Comparison of ENCODE assay signal across 8 mouse cellular contexts in the genomic region with DNA sequence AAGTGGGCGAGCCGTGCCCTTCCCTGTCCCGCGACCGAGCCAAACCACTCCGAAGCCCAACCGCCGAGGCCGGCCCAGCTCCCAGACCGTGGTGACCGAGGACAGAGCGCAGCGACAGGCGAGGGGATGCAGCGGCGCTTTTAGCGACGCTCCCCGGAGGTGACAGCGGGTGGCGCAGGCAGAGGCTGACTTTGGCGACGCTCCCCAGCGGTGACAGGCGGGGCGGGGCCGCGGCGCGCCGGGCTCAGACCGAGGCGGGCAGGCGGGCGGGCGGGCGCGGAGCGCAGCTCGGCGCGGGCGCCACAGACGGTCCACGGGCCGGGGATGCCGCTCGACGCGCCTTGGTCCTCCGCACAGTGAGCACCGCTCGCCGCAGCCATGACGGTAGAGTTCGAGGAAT. TPM values are rescaled to one million over a fixed set of nuclear protein-coding genes. Genes with fewer than 3 reads are reported as not detected.
DNase-seq lines count a peak whose midpoint lies in the region; ATAC-seq and TF ChIP-seq lines count a peak whose summit lies in the region.

No protein-coding gene starts in this region.

- peak overlapping the region; percentile 99 for H3K4me2 ChIP-seq in forebrain, embryonic 13.5 days

- ATAC-seq in cerebellum, adult (ENCODE audit: insufficient number of reproducible peaks, low FRiP score, low TSS enrichment), result peak; percentile 57; the same call in 1 of the 2 replicates
- peak; percentile 93 for ATAC-seq in forebrain, embryonic 13.5 days

- peak; percentile 91 for DNase-seq in MEL (ENCODE audit: low read depth, low spot score)
- peak; percentile 86 to 88 for DNase-seq in heart, postnatal 36 days
- DNase-seq in layer of hippocampus, adult 9-11 months, result peak; percentile 76
- DNase-seq in lung, postnatal 14 days, result peak; percentile 89
- peak; percentile 66 for DNase-seq in retina, adult 2 months (ENCODE audit: low read depth, low spot score)
- DNase-seq in thymus, postnatal 25 days, result peak; percentile 87

- no peaks in the 10 kb centered on the region for H3K9me3 ChIP-seq in MEL (replicated peaks; ENCODE audit: insufficient read depth, low read length)
- H3K9me3 ChIP-seq in forebrain, embryonic 13.5 days (replicated peaks), result no peaks in the 10 kb centered on the region

- TF ChIP-seq RAD21 in MEL (IDR thresholded peaks at IDR 0.05; ENCODE audit: low read depth, low read length), result no peak

- peaks cover 0 to 4% of the 10 kb centered on the region in 2 experiments; a peak in 3 of 4 replicates for H3K36me3 ChIP-seq in MEL (ENCODE audit: control insufficient read depth in 1 of 2, insufficient read depth in 2 of 2, low read length in 2 of 2)
- peaks cover 44% of the 10 kb centered on the region for H3K36me3 ChIP-seq in forebrain, embryonic 13.5 days (ENCODE audit: poor library complexity, severe bottlenecking)

- no peak for TF ChIP-seq EP300 in MEL (IDR thresholded peaks at IDR 0.05; ENCODE audit: low read depth in 1 of 2, low read length in 2 of 2)

- H3K4me3 ChIP-seq in MEL (ENCODE audit: control insufficient read depth in 1 of 2, insufficient read depth in 1 of 2, low read depth in 2 of 2, low read length in 2 of 2), result peak overlapping the region; percentile 79 to 88
- H3K4me3 ChIP-seq in forebrain, embryonic 13.5 days, result peak overlapping the region; percentile 96

- peaks cover 50% of the 10 kb centered on the region for H3K79me2 ChIP-seq in MEL (ENCODE audit: control insufficient read depth, insufficient read depth, low read length, poor library complexity)

- 0 out of 6 replicates have a peak, but pooled peaks of 1 of the 3 experiments have one; percentile 12 for TF ChIP-seq CTCF in MEL (IDR thresholded peaks at IDR 0.05 in 2 of 3, conservative IDR thresholded peaks at IDR 0.05 in 1 of 3; ENCODE audit: control insufficient read depth in 1 of 3, insufficient read depth in 1 of 3, low read depth in 2 of 3, low read length in 3 of 3, poor library complexity in 1 of 3, severe bottlenecking in 1 of 3)

- TF ChIP-seq POLR2A in MEL (IDR thresholded peaks at IDR 0.05; ENCODE audit: control insufficient read depth in 1 of 2, insufficient read depth in 1 of 2, low read depth in 1 of 2, low read length in 2 of 2, poor library complexity in 1 of 2), result peak in 1 of 2 experiments; percentile 73; a peak in 2 of 4 replicates

- H3K4me1 ChIP-seq in MEL (ENCODE audit: control insufficient read depth in 1 of 2, insufficient read depth in 2 of 2, low read length in 2 of 2), result peaks cover 5 to 17% of the 10 kb centered on the region in 2 experiments; a peak in 3 of 4 replicates
- H3K4me1 ChIP-seq in forebrain, embryonic 13.5 days, result peaks cover 54% of the 10 kb centered on the region

- WGBS in forebrain, embryonic 13.5 days, result under 1% methylated on average over 56 of the region's 56 CpGs

- H3K27me3 ChIP-seq in MEL (ENCODE audit: control insufficient read depth in 1 of 2, insufficient read depth in 2 of 2, low read length in 2 of 2), result no peaks in the 10 kb centered on the region
- H3K27me3 ChIP-seq in forebrain, embryonic 13.5 days, result no peaks in the 10 kb centered on the region

- peak overlapping the region; percentile 94 for H3K9ac ChIP-seq in MEL (ENCODE audit: control insufficient read depth, low read depth, low read length, poor library complexity, severe bottlenecking)
- peak overlapping the region; percentile 94 for H3K9ac ChIP-seq in forebrain, embryonic 13.5 days

- H3K27ac ChIP-seq in MEL (ENCODE audit: control insufficient read depth, low read depth, low read length), result peak overlapping the region; percentile 88
- H3K27ac ChIP-seq in forebrain, embryonic 13.5 days, result peak overlapping the region; percentile 99

- intact Hi-C loops in heart, postnatal 36 days (cut with DNase I), result loop anchor here (2.0 to 5.0 kb wide), 4 partner anchors 45 to 100 kb away; a partner anchor contains a TSS

TF ChIP-seq in MEL, 35 proteins besides CTCF, POLR2A, EP300 and RAD21 (continues in another document):
- no peak for TF ChIP-seq MAFK (IDR thresholded peaks at IDR 0.05; ENCODE audit: borderline replicate concordance, low read depth, low read length)
- no peak for TF ChIP-seq USF2 (IDR thresholded peaks at IDR 0.05; ENCODE audit: borderline replicate concordance in 1 of 2, insufficient read depth in 1 of 2, low read depth in 1 of 2, low read length in 2 of 2)
- TF ChIP-seq TAL1 (IDR thresholded peaks at IDR 0.05; ENCODE audit: low read length), result no peak
- TF ChIP-seq POLR2AphosphoS2 (IDR thresholded peaks at IDR 0.05; ENCODE audit: low read length), result no peak
- peak; percentile 51; the same call in 1 of the 2 replicates for TF ChIP-seq UBTF (IDR thresholded peaks at IDR 0.05; ENCODE audit: borderline replicate concordance, insufficient read depth, low read depth, low read length)
- TF ChIP-seq MAX (IDR thresholded peaks at IDR 0.05; ENCODE audit: low read length), result no peak
- TF ChIP-seq USF1 (IDR thresholded peaks at IDR 0.05; ENCODE audit: low read depth, low read length), result no peak
- no peak for TF ChIP-seq HCFC1 (IDR thresholded peaks at IDR 0.05; ENCODE audit: low read depth, low read length)
- no peak for TF ChIP-seq GATA1 (IDR thresholded peaks at IDR 0.05; ENCODE audit: low read depth, low read length)
- 0 out of 2 replicates have a peak, but pooled peaks have one; percentile 8 for TF ChIP-seq TCF12 (IDR thresholded peaks at IDR 0.05; ENCODE audit: low read depth, low read length)
- no peak for TF ChIP-seq ZNF384 (IDR thresholded peaks at IDR 0.05; ENCODE audit: low read depth, low read length)
- no peak for TF ChIP-seq GABPA (IDR thresholded peaks at IDR 0.05; ENCODE audit: low read depth, low read length)
- TF ChIP-seq MYB (IDR thresholded peaks at IDR 0.05; ENCODE audit: low read depth, low read length), result no peak
- peak; percentile 45; the same call in 1 of the 2 replicates for TF ChIP-seq NELFE (IDR thresholded peaks at IDR 0.05; ENCODE audit: low read depth, low read length)
- no peak for TF ChIP-seq MEF2A (IDR thresholded peaks at IDR 0.05; ENCODE audit: extremely low read depth, insufficient replicate concordance, low read depth, low read length, poor library complexity, severe bottlenecking)
- TF ChIP-seq KAT2A (conservative IDR thresholded peaks at IDR 0.05; ENCODE audit: low read depth, low read length), result no peak
- 0 out of 2 replicates have a peak, but pooled peaks have one; percentile 41 for TF ChIP-seq ZMIZ1 (IDR thresholded peaks at IDR 0.05; ENCODE audit: low read depth, low read length)
- TF ChIP-seq CHD1 (IDR thresholded peaks at IDR 0.05; ENCODE audit: low read depth, low read length), result no peak
- no peak for TF ChIP-seq TBP (IDR thresholded peaks at IDR 0.05; ENCODE audit: low read depth, low read length)
- no peak for TF ChIP-seq JUND (IDR thresholded peaks at IDR 0.05; ENCODE audit: low read depth, low read length)
- TF ChIP-seq SIN3A (IDR thresholded peaks at IDR 0.05; ENCODE audit: low read length), result peak; percentile 9; the same call in 1 of the 2 replicates
- no peak for TF ChIP-seq ZC3H11A (IDR thresholded peaks at IDR 0.05; ENCODE audit: low read depth, low read length)
- TF ChIP-seq NRF1 (IDR thresholded peaks at IDR 0.05; ENCODE audit: insufficient read depth, low read depth, low read length, poor library complexity, severe bottlenecking), result no peak
- TF ChIP-seq RCOR1 (IDR thresholded peaks at IDR 0.05; ENCODE audit: low read depth, low read length), result no peak
- TF ChIP-seq MYC (IDR thresholded peaks at IDR 0.05; ENCODE audit: low read depth, low read length), result no peak
- TF ChIP-seq MAZ (IDR thresholded peaks at IDR 0.05; ENCODE audit: low read depth, low read length), result peak; percentile 38; the same call in 1 of the 2 replicates
- no peak for TF ChIP-seq ELF1 (IDR thresholded peaks at IDR 0.05; ENCODE audit: low read depth, low read length)
- TF ChIP-seq E2F4 (IDR thresholded peaks at IDR 0.05; ENCODE audit: borderline replicate concordance, low read depth, low read length), result no peak
- no peak for TF ChIP-seq POLR2AphosphoS5 (IDR thresholded peaks at IDR 0.05; ENCODE audit: borderline replicate concordance, low read depth, low read length)

RNA-seq across cellular contexts. Expression of a gene that starts 0.4 kb away (rescaled TPM):
- total RNA-seq in MEL (2012; rRNA removed), result 17.6 and 24.5 TPM in 2 replicates
- 10 to 100 TPM in 1 of 2 experiments, not detected in 1; 39.1 TPM for polyA plus RNA-seq in MEL (2012; ENCODE audit: insufficient read depth in 1 of 2, insufficient read length in 2 of 2, low read depth in 1 of 2, low replicate concordance in 2 of 2, missing spikeins in 1 of 2)
- polyA plus RNA-seq in forebrain, embryonic 13.5 days (2015; fragmentation: Nextera tagmentation; extraction: Ambion mirVana), result 51.0 and 56.7 TPM in 2 replicates
- 10 to 100 TPM; 12.0 to 12.2 TPM for total RNA-seq in heart, postnatal 36 days (2021)

RNA-seq across cellular contexts. Expression of a gene that starts 0.4 kb away (rescaled TPM):
- total RNA-seq in MEL (2012; rRNA removed), result 50.0 and 65.2 TPM in 2 replicates
- 10 to 100 TPM in 1 of 2 experiments, not detected in 1; 68.4 TPM for polyA plus RNA-seq in MEL (2012; ENCODE audit: insufficient read depth in 1 of 2, insufficient read length in 2 of 2, low read depth in 1 of 2, low replicate concordance in 2 of 2, missing spikeins in 1 of 2)
- 46.5 and 54.2 TPM in 2 replicates for polyA plus RNA-seq in forebrain, embryonic 13.5 days (2015; fragmentation: Nextera tagmentation; extraction: Ambion mirVana)
- 10 to 100 TPM; 12.7 to 13.1 TPM for total RNA-seq in heart, postnatal 36 days (2021)

RNA-seq across cellular contexts. Expression of a gene that starts 22.7 kb away (rescaled TPM):
- total RNA-seq in MEL (2012; rRNA removed), result 78.9 and 82.5 TPM in 2 replicates
- polyA plus RNA-seq in MEL (2012; ENCODE audit: insufficient read depth in 1 of 2, insufficient read length in 2 of 2, low read depth in 1 of 2, low replicate concordance in 2 of 2, missing spikeins in 1 of 2), result 10 to 100 TPM in 1 of 2 experiments, not detected in 1; 96.8 TPM
- polyA plus RNA-seq in forebrain, embryonic 13.5 days (2015; fragmentation: Nextera tagmentation; extraction: Ambion mirVana), result 96.2 and 106 TPM in 2 replicates
- 10 to 100 TPM; 15.7 to 18.8 TPM for total RNA-seq in heart, postnatal 36 days (2021)

RNA-seq across cellular contexts. Expression of a gene that starts 22.8 kb away (rescaled TPM):
- total RNA-seq in MEL (2012; rRNA removed), result 10.9 and 14.0 TPM in 2 replicates
- polyA plus RNA-seq in MEL (2012; ENCODE audit: insufficient read depth in 1 of 2, insufficient read length in 2 of 2, low read depth in 1 of 2, low replicate concordance in 2 of 2, missing spikeins in 1 of 2), result 10 to 100 TPM in 1 of 2 experiments, not detected in 1; 22.6 TPM
- polyA plus RNA-seq in forebrain, embryonic 13.5 days (2015; fragmentation: Nextera tagmentation; extraction: Ambion mirVana), result 19.1 and 22.3 TPM in 2 replicates
- total RNA-seq in heart, postnatal 36 days (2021), result 10 to 100 TPM in 1 of 2 experiments, 1 to 10 TPM in 1; 9.5 to 11.7 TPM

RNA-seq across cellular contexts. Expression of a gene that starts 28.9 kb away (rescaled TPM):
- total RNA-seq in MEL (2012; rRNA removed), result 0.52 and 0.62 TPM in 2 replicates
- 10 to 100 TPM in 1 of 2 experiments, 1 to 10 TPM in 1; 1.1 to 54.9 TPM for polyA plus RNA-seq in MEL (2012; ENCODE audit: insufficient read depth in 1 of 2, insufficient read length in 2 of 2, low read depth in 1 of 2, low replicate concordance in 2 of 2, missing spikeins in 1 of 2)
- polyA plus RNA-seq in forebrain, embryonic 13.5 days (2015; fragmentation: Nextera tagmentation; extraction: Ambion mirVana), result 0.58 and 0.72 TPM in 2 replicates
- under 1 TPM; 0.27 to 0.28 TPM for total RNA-seq in heart, postnatal 36 days (2021)

Comparison
In these comparisons a context has a peak if more than half of its experiments do, and no peak if none do; other contexts are left out.
1. Peak in every context shown above with its lines: DNase-seq, ATAC-seq, H3K4me3 ChIP-seq and H3K27ac ChIP-seq.